Mouse (Mus musculus): ENCODE measurements at regions not wholly inside any gene's neighbourhood (a gene's known extent, or its start where the extent isn't known, plus 50 kb on each side); places are given as distances from the start of the nearest gene placed in this dataset.

DNA sequence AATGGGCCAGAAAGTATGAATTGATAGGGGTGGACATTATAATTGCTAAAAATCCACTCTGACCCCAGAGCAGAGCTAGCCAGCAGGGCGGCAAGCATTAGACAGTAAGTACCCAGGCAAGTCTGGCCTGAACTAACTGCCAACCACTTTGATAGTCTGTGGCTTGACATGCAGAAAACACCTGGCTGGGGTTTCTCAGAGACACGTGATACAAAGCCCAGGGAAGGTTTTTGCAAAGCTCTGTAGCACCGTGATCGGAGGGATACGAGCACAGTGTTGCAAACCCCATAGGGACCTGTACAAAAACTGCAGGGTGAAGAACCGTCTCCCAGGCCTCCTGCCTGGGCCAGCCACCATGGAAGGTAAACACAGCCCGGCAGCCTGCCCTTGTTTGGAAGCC is 131.9 kb downstream of the Dad1 start:
- no peak for TF ChIP-seq POLR2A (IDR thresholded peaks at IDR 0.05; ENCODE audit: control insufficient read depth, low read depth, low read length)
- TF ChIP-seq CTCF (IDR thresholded peaks at IDR 0.05; ENCODE audit: control insufficient read depth, insufficient read depth, insufficient replicate concordance, low read depth, low read length) = no peak

Measured in testis, adult 2 months (tissue).